In genomic region chr13:42826602-42827001, GRCm38 (mm10) we compare ENCODE assay signal across 8 mouse cellular contexts.
DNase-seq lines count a peak whose midpoint lies in the region; ATAC-seq and TF ChIP-seq lines count a peak whose summit lies in the region.
"Had no signal": no experiment of that assay in that cellular context is flagged by ENCODE, and none has a peak within 500 bp of the region (broad histone marks: within the 10 kb centered on the region; RNA-seq: fewer than 3 reads in every experiment).

No protein-coding gene starts in this region.

- H3K9me3 ChIP-seq in embryonic facial prominence, embryonic 10.5 days: no peaks in the 10 kb centered on the region
- H3K9me3 ChIP-seq: limb, embryonic 15.5 days had no signal

- WGBS in embryonic facial prominence, embryonic 10.5 days: 61% methylated on average over 8 of the region's 8 CpGs

- no peak overlapping the region for H3K4me3 ChIP-seq in left cerebral cortex, adult 2 months
- no peak overlapping the region for H3K4me3 ChIP-seq in embryonic facial prominence, embryonic 10.5 days
- H3K4me3 ChIP-seq: limb, embryonic 15.5 days had no signal

- H3K4me1 ChIP-seq in embryonic facial prominence, embryonic 10.5 days: peaks cover 18% of the 10 kb centered on the region

- intact Hi-C loops in left cerebral cortex, adult 2 months (cut with DNase I): no loop called here

- peak; percentile 82 for TF ChIP-seq CTCF in left cerebral cortex, adult 2 months (IDR thresholded peaks at IDR 0.05)

- H3K27me3 ChIP-seq in embryonic facial prominence, embryonic 10.5 days (replicated peaks; ENCODE audit: low read depth, poor library complexity, severe bottlenecking): no peaks in the 10 kb centered on the region
- H3K27me3 ChIP-seq: limb, embryonic 15.5 days had no signal

- no peaks in the 10 kb centered on the region for H3K36me3 ChIP-seq in embryonic facial prominence, embryonic 10.5 days (replicated peaks)
- H3K36me3 ChIP-seq: limb, embryonic 15.5 days had no signal

- H3K27ac ChIP-seq in left cerebral cortex, adult 2 months: no peak overlapping the region
- no peak overlapping the region for H3K27ac ChIP-seq in embryonic facial prominence, embryonic 10.5 days (replicated peaks)
- H3K27ac ChIP-seq: limb, embryonic 15.5 days had no signal

- no peak for ATAC-seq in granulocyte monocyte progenitor cell, adult 5-6 weeks (replicated peaks; ENCODE audit: poor library complexity, severe bottlenecking)

- DNase-seq in left cerebral cortex, adult 2 months (ENCODE audit: extremely low spot score in 1 of 2, low spot score in 2 of 2): peak; percentile 59 to 67
- DNase-seq in left cerebral cortex, adult 8-10 months (ENCODE audit: low spot score in 2 of 2): no peak
- DNase-seq in ES-CJ7 (ENCODE audit: low read depth, low spot score) (peak; percentile 59), ZHBTc4 (ENCODE audit: low read depth, low spot score) (peak; percentile 57)
- DNase-seq in embryonic facial prominence, embryonic 10.5 days (ENCODE audit: low spot score): peak; percentile 30
- DNase-seq in lung, postnatal 36 days: peak; percentile 71

Comparison
In these comparisons a context has a peak if more than half of its experiments do, and no peak if none do; other contexts are left out.
1. DNase-seq: peak in left cerebral cortex, adult 2 months (2 of 2), ES-CJ7 (single experiment), ZHBTc4 (single experiment), embryonic facial prominence, embryonic 10.5 days (single experiment) and lung, postnatal 36 days (single experiment); none in left cerebral cortex, adult 8-10 months (0 of 2).